Mouse (Mus musculus): ENCODE data around the gene Mup3. TPM values are rescaled to one million over a fixed set of nuclear protein-coding genes. Genes with fewer than 3 reads are reported as not detected.
"Not testable (repeated sequence)": the region's sequence is repeated elsewhere in the genome, so short reads cannot be mapped to it uniquely, and the experiment has no call there.

Mup3 gene
- not detected in 2 replicates for polyA plus RNA-seq (2016; fragmentation: Nextera tagmentation; extraction: Ambion mirVana)

- Histone ChIP-seq H3K27ac (no peak within 1 kb of the TSS), H3K9me3 (replicated peaks) (no peaks in the 10 kb centered on the region), H3K4me1 (no peaks in the 10 kb centered on the region), H3K36me3 (no peaks in the 10 kb centered on the region), H3K27me3 (ENCODE audit: low read depth, poor library complexity, severe bottlenecking) (no peaks in the 10 kb centered on the region), H3K4me3 (no peak within 1 kb of the TSS)
- DNase-seq (ENCODE audit: low spot score) = no peak
- 85% methylated on average over 2 of the region's 2 CpGs for WGBS
Measured at GRCm38 (mm10) chr4:62087241-62087640, at the start of gene Mup3. Mup3 (minus strand) TSS chr4:62087342.

- DNase-seq (ENCODE audit: low spot score) = no peak
- H3K9me3 ChIP-seq (replicated peaks) = peaks cover 6% of the 10 kb centered on the region; the same call in 1 of the 2 replicates
- no peaks in the 10 kb centered on the region for H3K36me3 ChIP-seq
- H3K27ac ChIP-seq = no peak overlapping the region
- H3K27me3 ChIP-seq (ENCODE audit: low read depth, poor library complexity, severe bottlenecking) = no peaks in the 10 kb centered on the region
- no peak overlapping the region for H3K4me3 ChIP-seq
- WGBS = 71% methylated on average over 7 of the region's 7 CpGs
- H3K4me1 ChIP-seq = no peaks in the 10 kb centered on the region
Measured at GRCm38 (mm10) chr4:62133706-62134105, 46.6 kb upstream of the Mup3 start.

GRCm38 (mm10) chr4:62103366-62103765 lies 16.2 kb upstream of the Mup3 start:
- H3K4me3 ChIP-seq; H3K27ac ChIP-seq; H3K27me3 ChIP-seq (ENCODE audit: low read depth, poor library complexity, severe bottlenecking); H3K4me1 ChIP-seq; H3K9me3 ChIP-seq (replicated peaks); H3K36me3 ChIP-seq: not testable (repeated sequence)
- WGBS = 76% methylated on average over 2 of the region's 2 CpGs
- DNase-seq (ENCODE audit: low spot score) = peak; percentile 44

DNA sequence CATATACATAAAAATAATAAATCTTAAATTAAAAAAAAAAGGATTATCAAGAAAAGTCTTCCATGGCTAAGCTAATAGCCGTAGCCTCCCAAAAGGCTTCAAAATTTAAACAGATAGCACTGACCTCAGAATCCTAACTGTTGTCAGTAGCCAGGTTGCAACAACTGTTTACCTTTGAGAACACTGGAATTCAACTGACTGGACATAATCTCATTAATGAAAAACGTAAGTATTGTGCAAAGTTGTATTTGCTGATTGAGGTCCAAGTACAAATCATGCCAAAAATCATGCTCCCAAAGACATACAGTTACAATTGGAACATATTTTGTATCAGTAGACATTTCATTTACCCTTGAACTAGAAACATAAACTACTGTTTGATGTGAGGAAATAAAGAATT lies 811 bp upstream of the Mup3 start:
- no peak for DNase-seq (ENCODE audit: low spot score)
- no peaks in the 10 kb centered on the region for H3K27me3 ChIP-seq (ENCODE audit: low read depth, poor library complexity, severe bottlenecking)
- H3K27ac ChIP-seq = no peak overlapping the region
- 86% methylated on average over 2 of the region's 2 CpGs for WGBS
- H3K36me3 ChIP-seq = no peaks in the 10 kb centered on the region
- H3K4me1 ChIP-seq = no peaks in the 10 kb centered on the region
- no peaks in the 10 kb centered on the region for H3K9me3 ChIP-seq (replicated peaks)
- no peak overlapping the region for H3K4me3 ChIP-seq

- no peak overlapping the region for H3K27ac ChIP-seq
Measured at GRCm38 (mm10) chr4:62082755-62083154, 4.4 kb downstream of the Mup3 start.

DNA sequence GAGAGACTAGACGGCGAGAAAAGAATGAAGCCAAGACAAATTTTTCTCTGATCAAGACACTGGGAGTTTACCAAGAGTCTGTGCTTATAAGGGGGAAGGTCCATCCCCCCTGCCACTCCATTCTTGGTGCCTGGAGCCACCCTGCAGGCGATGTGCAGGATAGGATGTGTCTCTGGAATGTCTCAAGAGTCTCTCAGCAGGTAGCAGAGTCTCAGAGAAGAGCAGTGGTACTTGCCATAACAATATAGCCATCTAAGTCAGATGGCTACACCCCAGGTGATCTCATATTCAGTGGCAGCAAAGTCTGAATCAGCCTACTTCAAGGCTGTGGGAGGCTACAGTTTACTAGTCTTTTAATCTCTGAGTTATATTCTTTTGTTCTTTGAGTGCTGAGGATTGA lies 12.0 kb downstream of the Mup3 start:
- 69% methylated on average over 3 of the region's 3 CpGs for WGBS
- no peak overlapping the region for H3K27ac ChIP-seq

More at GRCm38 (mm10) chr4:62082755-62083154, 4.4 kb downstream of the Mup3 start:
- no peak for DNase-seq (ENCODE audit: low spot score)
- no peaks in the 10 kb centered on the region for H3K9me3 ChIP-seq (replicated peaks)
- no peaks in the 10 kb centered on the region for H3K4me1 ChIP-seq
- no peaks in the 10 kb centered on the region for H3K36me3 ChIP-seq
- H3K27me3 ChIP-seq (ENCODE audit: low read depth, poor library complexity, severe bottlenecking) = no peaks in the 10 kb centered on the region
- no peak overlapping the region for H3K4me3 ChIP-seq

GRCm38 (mm10) chr4:62054780-62055179 lies 32.4 kb downstream of the Mup3 start:
- H3K27me3 ChIP-seq (ENCODE audit: low read depth, poor library complexity, severe bottlenecking); H3K4me1 ChIP-seq; H3K27ac ChIP-seq; H3K4me3 ChIP-seq; H3K36me3 ChIP-seq; DNase-seq (ENCODE audit: low spot score); H3K9me3 ChIP-seq (replicated peaks): not testable (repeated sequence)
- WGBS = 88% methylated on average over 2 of the region's 2 CpGs

More for the DNA sequence above, 12.0 kb downstream of the Mup3 start:
- no peaks in the 10 kb centered on the region for H3K9me3 ChIP-seq (replicated peaks)
- no peak for DNase-seq (ENCODE audit: low spot score)
- H3K4me3 ChIP-seq = no peak overlapping the region
- H3K36me3 ChIP-seq = no peaks in the 10 kb centered on the region
- H3K27me3 ChIP-seq (ENCODE audit: low read depth, poor library complexity, severe bottlenecking) = no peaks in the 10 kb centered on the region
- H3K4me1 ChIP-seq = no peaks in the 10 kb centered on the region

DNA sequence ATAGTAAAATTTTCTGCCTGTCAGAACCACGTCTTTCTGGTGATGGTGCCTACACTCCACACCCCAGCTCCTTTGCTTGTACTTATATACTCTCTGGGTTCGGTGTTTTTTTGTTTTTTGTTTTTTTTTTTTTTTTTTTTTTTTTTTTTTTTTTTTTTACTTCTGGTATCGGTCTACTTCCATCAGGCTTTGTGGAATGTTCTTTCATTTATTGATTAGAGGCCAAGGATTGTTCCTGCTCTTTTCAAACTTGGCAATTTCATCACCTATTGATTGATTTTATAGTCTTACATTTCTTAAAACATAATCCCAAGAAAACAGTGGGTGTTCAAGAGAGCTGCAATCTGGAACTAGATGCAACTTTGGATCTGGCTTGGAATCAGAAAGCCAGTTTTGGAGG lies 33.1 kb downstream of the Mup3 start, which contains the start of gene Mup20:
Gene Mup20, minus strand, starts transcription at position 101 of the 400 bp plus-strand sequence.
- H3K27ac ChIP-seq; H3K4me3 ChIP-seq; H3K4me1 ChIP-seq; DNase-seq (ENCODE audit: low spot score); H3K36me3 ChIP-seq; H3K27me3 ChIP-seq (ENCODE audit: low read depth, poor library complexity, severe bottlenecking); H3K9me3 ChIP-seq (replicated peaks): not testable (repeated sequence)
- WGBS = 91% methylated on average over 3 of the region's 3 CpGs

Other genes starting within 250 kb of the Mup3 start
- gene Mup20, start 33.2 kb downstream of the Mup3 start, polyA plus RNA-seq (2016; fragmentation: Nextera tagmentation; extraction: Ambion mirVana) = not detected in 2 replicates
- not detected in 2 replicates for gene Mup21, start 63.5 kb upstream of the Mup3 start, polyA plus RNA-seq (2016; fragmentation: Nextera tagmentation; extraction: Ambion mirVana)
- gene Zfp37, start 143.7 kb upstream of the Mup3 start, polyA plus RNA-seq (2016; fragmentation: Nextera tagmentation; extraction: Ambion mirVana) = 14.9 and 19.4 TPM in 2 replicates
- gene Slc31a2, start 175.2 kb upstream of the Mup3 start, polyA plus RNA-seq (2016; fragmentation: Nextera tagmentation; extraction: Ambion mirVana) = 10.8 and 11.0 TPM in 2 replicates